Mouse (Mus musculus): Measurements from ENCODE around the gene Asz1. TPM values are rescaled to one million over a fixed set of nuclear protein-coding genes. Genes with fewer than 3 reads are reported as not detected.

The Asz1 gene
- not detected for total RNA-seq (2021)

GRCm38 (mm10) chr6:18108934-18109333 lies at the start of gene Asz1:
Asz1 (minus strand) TSS chr6:18109061.
- intact Hi-C loops (cut with DNase I) = no loop called here
- DNase-seq (ENCODE audit: low spot score in 2 of 2) = no peak

- intact Hi-C loops (cut with DNase I) = no loop called here
- DNase-seq (ENCODE audit: low spot score in 2 of 2) = no peak
Measured at GRCm38 (mm10) chr6:18153031-18153430, 44.2 kb upstream of the Asz1 start.

- DNase-seq (ENCODE audit: low spot score in 2 of 2) = no peak
- intact Hi-C loops (cut with DNase I) = loop anchor here (5.0 kb wide), 1 partner anchor 237 kb away; no protein-coding TSS in a partner anchor
Measured at GRCm38 (mm10) chr6:18135246-18135645, 26.4 kb upstream of the Asz1 start.

GRCm38 (mm10) chr6:18128059-18128458 lies 19.2 kb upstream of the Asz1 start:
- intact Hi-C loops (cut with DNase I) = no loop called here
- no peak for DNase-seq (ENCODE audit: low spot score in 2 of 2)

- intact Hi-C loops (cut with DNase I) = no loop called here
- no peak for DNase-seq (ENCODE audit: low spot score in 2 of 2)
Measured at GRCm38 (mm10) chr6:18127206-18127983, 18.5 kb upstream of the Asz1 start.

- intact Hi-C loops (cut with DNase I) = no loop called here
- DNase-seq (ENCODE audit: low spot score in 2 of 2) = no peak
Measured at GRCm38 (mm10) chr6:18096861-18097260, 12.0 kb downstream of the Asz1 start.

- no peak for DNase-seq (ENCODE audit: low spot score in 2 of 2)
- intact Hi-C loops (cut with DNase I) = loop anchor here (5.0 kb wide), 2 partner anchors 283 to 728 kb away; no protein-coding TSS in a partner anchor
Measured at GRCm38 (mm10) chr6:18089098-18089497, 19.8 kb downstream of the Asz1 start.

GRCm38 (mm10) chr6:18087160-18087804 lies 21.6 kb downstream of the Asz1 start:
- DNase-seq (ENCODE audit: low spot score in 2 of 2) = no peak
- intact Hi-C loops (cut with DNase I) = loop anchor here (5.0 kb wide), 2 partner anchors 285 to 730 kb away; no protein-coding TSS in a partner anchor

GRCm38 (mm10) chr6:18078615-18079014 lies 30.2 kb downstream of the Asz1 start:
- no peak for DNase-seq (ENCODE audit: low spot score in 2 of 2)
- intact Hi-C loops (cut with DNase I) = loop anchor here (5.0 to 10.0 kb wide), 2 partner anchors 154 to 401 kb away; no protein-coding TSS in a partner anchor

GRCm38 (mm10) chr6:18076986-18077385 lies 31.9 kb downstream of the Asz1 start:
- DNase-seq (ENCODE audit: low spot score in 2 of 2) = no peak
- intact Hi-C loops (cut with DNase I) = loop anchor here (5.0 to 10.0 kb wide), 2 partner anchors 152 to 400 kb away; no protein-coding TSS in a partner anchor

- intact Hi-C loops (cut with DNase I) = loop anchor here (5.0 to 10.0 kb wide), 2 partner anchors 152 to 399 kb away; no protein-coding TSS in a partner anchor
- DNase-seq (ENCODE audit: low spot score in 2 of 2) = no peak
Measured at GRCm38 (mm10) chr6:18076577-18076976, 32.3 kb downstream of the Asz1 start.

- DNase-seq (ENCODE audit: low spot score in 2 of 2) = no peak
- intact Hi-C loops (cut with DNase I) = no loop called here
Measured at GRCm38 (mm10) chr6:18057899-18058298, 51.0 kb downstream of the Asz1 start.

- peak in 1 of 2 experiments; percentile 46 for DNase-seq (ENCODE audit: low spot score in 2 of 2)
- intact Hi-C loops (cut with DNase I) = no loop called here
Measured at GRCm38 (mm10) chr6:18051702-18052101, 57.2 kb downstream of the Asz1 start.

- no peak for DNase-seq (ENCODE audit: low spot score in 2 of 2)
Measured at GRCm38 (mm10) chr6:18044299-18044698, 64.6 kb downstream of the Asz1 start.

GRCm38 (mm10) chr6:18043172-18043571 lies 65.7 kb downstream of the Asz1 start:
- intact Hi-C loops (cut with DNase I) = no loop called here
- DNase-seq (ENCODE audit: low spot score in 2 of 2) = no peak

More at GRCm38 (mm10) chr6:18044299-18044698, 64.6 kb downstream of the Asz1 start:
- intact Hi-C loops (cut with DNase I) = no loop called here

- DNase-seq (ENCODE audit: low spot score in 2 of 2) = no peak
- intact Hi-C loops (cut with DNase I) = no loop called here
Measured at GRCm38 (mm10) chr6:18032271-18032670, 76.6 kb downstream of the Asz1 start.

GRCm38 (mm10) chr6:18031509-18032010 lies 77.3 kb downstream of the Asz1 start:
- DNase-seq (ENCODE audit: low spot score in 2 of 2) = peak; percentile 61 to 71
- intact Hi-C loops (cut with DNase I) = no loop called here

GRCm38 (mm10) chr6:18030868-18031508 lies 77.9 kb downstream of the Asz1 start:
- intact Hi-C loops (cut with DNase I) = no loop called here
- DNase-seq (ENCODE audit: low spot score in 2 of 2) = no peak

GRCm38 (mm10) chr6:18029746-18030656 lies 78.9 kb downstream of the Asz1 start, which contains the start of gene Wnt2:
Wnt2 (minus strand) TSS chr6:18030585.
- intact Hi-C loops (cut with DNase I) = no loop called here
- peak; percentile 10 to 24 for DNase-seq (ENCODE audit: low spot score in 2 of 2)

Data from left cerebral cortex, postnatal 36 days (tissue).